Mouse (Mus musculus) adrenal gland (tissue): ENCODE measurements around the gene Snrnp48.

Source experiments
- intact Hi-C: fragments of 180-260 bp; cut with DNase I; formaldehyde crosslinking; loops from one replicate; pipeline ENCODE4 v1.15.1; 2025

Gene Snrnp48

DNA sequence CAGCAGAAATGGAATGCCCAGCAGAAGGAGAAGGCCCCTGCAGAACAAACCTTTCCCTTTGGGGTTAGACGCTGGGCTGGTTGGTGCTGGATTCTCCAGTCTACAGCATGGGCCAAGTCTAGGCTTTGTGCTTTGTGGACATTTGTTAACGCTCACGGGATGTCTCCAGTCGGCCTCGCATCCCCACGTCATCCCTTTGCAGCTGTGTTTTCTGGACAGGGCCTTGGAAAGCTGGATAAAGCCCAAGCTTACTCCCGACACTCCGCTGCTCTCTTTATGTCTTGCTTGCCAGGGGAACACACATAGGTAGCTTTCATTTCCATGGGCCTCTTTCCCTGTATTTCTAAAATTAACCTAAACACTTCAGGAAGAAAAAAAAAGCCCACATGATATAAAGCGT lies 49.0 kb downstream of the Snrnp48 start:
- intact Hi-C loops, result no loop called here

GRCm38 (mm10) chr13:38258901-38259300 lies 54.2 kb downstream of the Snrnp48 start:
- intact Hi-C loops, result no loop called here

- intact Hi-C loops, result no loop called here
These were observed 64.4 kb downstream of the Snrnp48 start for GRCm38 (mm10) chr13:38269055-38269692.

- intact Hi-C loops, result no loop called here
These were observed 67.9 kb downstream of the Snrnp48 start for GRCm38 (mm10) chr13:38272624-38273023.
